Mouse (Mus musculus) gastrocnemius, postnatal 25 days (tissue): ENCODE results near the gene Mettl8. TPM values are rescaled to one million over a fixed set of nuclear protein-coding genes. Genes with fewer than 3 reads are reported as not detected.

Experiments used
- DNase-seq: peaks from one replicate; pipeline ENCODE4 v3.0.0; 2022
- total RNA-seq, 2 experiments: library from RNA; stranded (reverse); gene quantifications; 1 replicate in 1 of 2; 2 replicates in 1 of 2; pipeline ENCODE4 v1.2.3; 2021

The Mettl8 gene
- total RNA-seq, 2 experiments from 2014 or later = 5.8 to 6.1 TPM

- no peak for DNase-seq
Measured at GRCm38 (mm10) chr2:71033987-71034386, 21.4 kb downstream of the Mettl8 start.

GRCm38 (mm10) chr2:71033014-71033413 is 22.4 kb downstream of the Mettl8 start:
- DNase-seq = no peak

- no peak for DNase-seq
Measured at GRCm38 (mm10) chr2:71031973-71032794, 23.2 kb downstream of the Mettl8 start.

- DNase-seq = no peak
Measured at GRCm38 (mm10) chr2:71030663-71031062, 24.7 kb downstream of the Mettl8 start.

GRCm38 (mm10) chr2:71027631-71028030 is 27.8 kb downstream of the Mettl8 start:
- DNase-seq = no peak

- DNase-seq = no peak
Measured at GRCm38 (mm10) chr2:71026787-71027186, 28.6 kb downstream of the Mettl8 start.

- DNase-seq = no peak
Measured at GRCm38 (mm10) chr2:71025576-71026315, 29.6 kb downstream of the Mettl8 start.

GRCm38 (mm10) chr2:71023986-71024385 is 31.4 kb downstream of the Mettl8 start:
- no peak for DNase-seq

- no peak for DNase-seq
Measured at GRCm38 (mm10) chr2:71022991-71023390, 32.4 kb downstream of the Mettl8 start.

- no peak for DNase-seq
Measured at GRCm38 (mm10) chr2:71020674-71021073, 34.7 kb downstream of the Mettl8 start.

- DNase-seq = no peak
Measured at GRCm38 (mm10) chr2:71019704-71020375, 35.5 kb downstream of the Mettl8 start.

GRCm38 (mm10) chr2:71019277-71019676 is 36.1 kb downstream of the Mettl8 start:
- DNase-seq = no peak

- DNase-seq = no peak
Measured at GRCm38 (mm10) chr2:71013521-71013920, 41.9 kb downstream of the Mettl8 start.

- no peak for DNase-seq
Measured at GRCm38 (mm10) chr2:71011816-71012215, 43.6 kb downstream of the Mettl8 start.

- DNase-seq = no peak
Measured at GRCm38 (mm10) chr2:71004354-71004753, 51.0 kb downstream of the Mettl8 start.

GRCm38 (mm10) chr2:71002509-71002908 is 52.9 kb downstream of the Mettl8 start:
- no peak for DNase-seq

GRCm38 (mm10) chr2:70998771-70999170 is 56.6 kb downstream of the Mettl8 start:
- DNase-seq = no peak

GRCm38 (mm10) chr2:70996438-70996837 is 58.9 kb downstream of the Mettl8 start:
- no peak for DNase-seq

GRCm38 (mm10) chr2:70995900-70996299 is 59.5 kb downstream of the Mettl8 start:
- DNase-seq = no peak

- no peak for DNase-seq
Measured at GRCm38 (mm10) chr2:70993740-70994139, 61.6 kb downstream of the Mettl8 start.

GRCm38 (mm10) chr2:70992715-70993114 is 62.7 kb downstream of the Mettl8 start:
- DNase-seq = no peak

- peak; percentile 63 for DNase-seq
Measured at GRCm38 (mm10) chr2:70990196-70990595, 65.2 kb downstream of the Mettl8 start.
